Mouse (Mus musculus) lung, embryonic 14.5 days (tissue): ENCODE measurements around the gene Nae1. TPM values are rescaled to one million over a fixed set of nuclear protein-coding genes. Genes with fewer than 3 reads are reported as not detected.

Experiments
- ATAC-seq: fragments of 200-750 bp; cut with Nextera tagmentation; 2 replicates; pipeline ENCODE4 v1.8.0; 2017; ENCODE audit warnings: mild to moderate bottlenecking, moderate TSS enrichment, moderate library complexity; ENCODE audit not compliant: insufficient read depth
- DNase-seq: peaks from one replicate; pipeline ENCODE4 v3.0.0-alpha.2; 2015
- H3K27ac ChIP-seq: fragments of 300-500 bp; sonication (generic); 2 replicates; pipeline ENCODE4 v1.5.1; 2014; ENCODE audit warnings: low read depth, mild to moderate bottlenecking, moderate library complexity
- H3K27me3 ChIP-seq: fragments of 300-500 bp; sonication (generic); 2 replicates; pipeline ENCODE4 v1.6.1; 2014; ENCODE audit warnings: low read length, control low read depth; ENCODE audit not compliant: insufficient read depth
- H3K36me3 ChIP-seq: fragments of 300-500 bp; sonication (generic); 2 replicates; pipeline ENCODE4 v1.6.1; 2014; ENCODE audit warnings: control low read depth; ENCODE audit not compliant: insufficient read depth
- H3K4me1 ChIP-seq: fragments of 300-500 bp; sonication (generic); 2 replicates; pipeline ENCODE4 v1.6.1; 2014; ENCODE audit warnings: antibody characterized with exemption, control low read depth; ENCODE audit not compliant: insufficient read depth
- H3K4me2 ChIP-seq: fragments of 300-500 bp; sonication (generic); 2 replicates; pipeline ENCODE4 v1.6.1; 2014; ENCODE audit warnings: mild to moderate bottlenecking
- H3K4me3 ChIP-seq: fragments of 300-500 bp; sonication (generic); 2 replicates; pipeline ENCODE4 v1.5.1; 2014; ENCODE audit warnings: low read depth, low read length
- H3K9ac ChIP-seq: fragments of 300-500 bp; sonication (generic); 2 replicates; pipeline ENCODE4 v1.6.1; 2014
- H3K9me3 ChIP-seq: fragments of 300-500 bp; sonication (generic); 2 replicates; pipeline ENCODE4 v1.6.1; 2016; ENCODE audit warnings: low read depth, low read length, control low read depth
- CTCF ChIP-seq: IDR thresholded peaks from 2 replicates; pipeline ENCODE4 v1.5.1; 2016; ENCODE audit warnings: antibody characterized with exemption, low read depth
- WGBS: fragments of 180-500 bp; shearing (Covaris S2); extraction: QIAGEN DNeasy Blood & Tissue Kit; methylation state at CpG from one replicate; pipeline ENCODE4 v1.1.7; 2014; 5-methylcytosine and 5-hydroxymethylcytosine counted together
- polyA plus RNA-seq: library from polyadenylated mRNA; unstranded; fragments of >200 nt; fragmentation: Nextera tagmentation; extraction: Ambion mirVana; gene quantifications from 2 replicates; pipeline ENCODE4 v1.2.1, GENCODE M21; 2014

Nae1 gene
- polyA plus RNA-seq, 1 experiment from 2014 or later: 97.2 TPM

DNA sequence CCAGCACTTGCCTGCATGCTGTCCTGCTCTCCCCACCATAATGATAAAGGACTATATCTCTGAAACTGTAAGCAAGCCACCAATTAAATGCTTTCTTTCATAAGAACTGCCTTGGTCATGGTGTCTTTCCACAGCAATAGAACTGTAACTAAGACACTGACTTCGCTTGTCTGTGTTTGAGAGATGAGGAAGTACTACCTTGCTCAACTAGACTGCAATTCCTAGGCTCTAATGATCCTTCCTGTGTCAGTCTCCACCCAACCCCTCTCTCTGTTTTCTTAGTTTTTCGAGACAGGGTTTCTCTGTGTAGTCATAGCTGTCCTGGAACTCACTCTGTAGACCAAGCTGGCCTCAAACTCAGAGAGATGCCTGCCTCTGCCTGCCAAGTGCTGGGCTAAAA, 67.0 kb downstream of the Nae1 start:
- Histone ChIP-seq H3K27me3 (no peaks in the 10 kb centered on the region), H3K4me1 (no peaks in the 10 kb centered on the region), H3K36me3 (no peaks in the 10 kb centered on the region), H3K4me2 (no peak overlapping the region), H3K9me3 (no peaks in the 10 kb centered on the region), H3K27ac (no peak overlapping the region), H3K9ac (no peak overlapping the region), H3K4me3 (no peak overlapping the region)
- DNase-seq (no peak), ATAC-seq (no peak)
- 69% methylated on average over 2 of the region's 2 CpGs for WGBS
- TF ChIP-seq CTCF: no peak

Other genes with a start within 250 kb of the Nae1 start
- not detected in 2 replicates for gene Cmtm2a, start 241.5 kb downstream of the Nae1 start, polyA plus RNA-seq
- gene Gm45711, start 224.6 kb downstream of the Nae1 start, polyA plus RNA-seq: not detected in 2 replicates
- not detected in 2 replicates for gene Cmtm1, start 224.5 kb downstream of the Nae1 start, polyA plus RNA-seq
- gene Gm11020, start 213.1 kb downstream of the Nae1 start, polyA plus RNA-seq: not detected in 2 replicates
- not detected in 2 replicates for gene Cmtm2b, start 212.4 kb downstream of the Nae1 start, polyA plus RNA-seq
- gene Cmtm3, start 195.2 kb downstream of the Nae1 start, polyA plus RNA-seq: 156 and 164 TPM in 2 replicates
- 3.6 and 4.0 TPM in 2 replicates for gene Cmtm4, start 138.8 kb downstream of the Nae1 start, polyA plus RNA-seq
- gene Dync1li2, start 91.6 kb downstream of the Nae1 start, polyA plus RNA-seq: 61.1 and 62.4 TPM in 2 replicates
- gene Terb1, start 24.7 kb downstream of the Nae1 start, polyA plus RNA-seq: 0.14 and 0.18 TPM in 2 replicates
- gene Car7, start 52 bp upstream of the Nae1 start, polyA plus RNA-seq: 0.32 and 0.45 TPM in 2 replicates
- gene Pdp2, start 56.8 kb upstream of the Nae1 start, polyA plus RNA-seq: 10.3 and 11.0 TPM in 2 replicates
- gene Cdh16, start 89.8 kb upstream of the Nae1 start, polyA plus RNA-seq: 32.2 and 33.7 TPM in 2 replicates
- gene Rrad, start 96.7 kb upstream of the Nae1 start, polyA plus RNA-seq: 10.1 and 14.1 TPM in 2 replicates
- 88.3 and 88.4 TPM in 2 replicates for gene Ciao2b, start 107.3 kb upstream of the Nae1 start, polyA plus RNA-seq
- gene Ces2a, start 199.4 kb upstream of the Nae1 start, polyA plus RNA-seq: not detected in 2 replicates